Mouse (Mus musculus) kidney, adult 2 months (tissue): ENCODE measurements at regions not wholly inside any gene's neighbourhood (a gene's known extent, or its start where the extent isn't known, plus 50 kb on each side); places are given as distances from the start of the nearest gene placed in this dataset.

ENCODE experiments used
- CTCF ChIP-seq: fragments of 200-500 bp; conservative IDR thresholded peaks from 2 replicates; pipeline ENCODE4 v1.5.1; 2011; ENCODE audit warnings: low read depth, mild to moderate bottlenecking, control low read depth, low read length, moderate library complexity, mixed read lengths; ENCODE audit not compliant: insufficient read depth, insufficient read length
- POLR2A ChIP-seq: fragments of 200-500 bp; IDR thresholded peaks from one replicate; pipeline ENCODE4 v1.6.1; 2011; ENCODE audit warnings: low read depth, low read length, control low read depth

DNA sequence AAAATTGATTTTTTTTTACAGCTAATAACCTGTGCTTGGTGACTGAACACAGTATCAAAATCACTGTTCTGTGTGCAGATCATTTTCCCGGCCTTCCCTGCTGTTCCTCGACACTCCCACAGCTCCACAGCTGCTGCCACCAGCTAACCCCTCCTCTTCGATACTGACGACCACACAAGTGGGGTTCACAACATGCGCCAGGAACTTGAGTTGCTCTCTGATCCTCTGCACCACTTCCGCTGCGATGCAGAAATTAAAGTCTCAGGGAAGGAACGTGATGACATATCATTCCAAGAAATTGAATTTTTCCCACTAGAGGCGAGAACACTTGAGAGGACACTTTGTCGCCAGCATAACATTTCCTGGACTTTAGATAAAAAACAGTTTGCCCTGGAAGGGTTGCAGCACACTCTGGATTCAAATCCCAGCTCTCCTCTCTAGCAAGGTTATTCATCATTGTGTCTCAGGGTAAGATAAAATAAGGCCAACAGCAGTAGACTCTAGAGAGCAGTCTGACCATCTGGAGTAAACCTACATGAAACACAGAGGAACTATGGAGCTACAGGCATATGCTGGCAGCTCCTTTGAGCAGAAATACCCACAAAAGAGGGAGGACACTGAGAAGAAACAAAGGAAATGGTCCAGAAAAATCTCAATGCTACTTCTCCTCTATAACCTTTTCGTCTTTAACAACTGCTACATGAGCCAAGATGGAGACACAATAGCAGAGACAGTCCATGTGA is 308.4 kb upstream of the Map3k7 start:
- TF ChIP-seq CTCF (no peak), POLR2A (no peak)
